8 mouse cellular contexts compared by ENCODE assay signal in the genomic region with DNA sequence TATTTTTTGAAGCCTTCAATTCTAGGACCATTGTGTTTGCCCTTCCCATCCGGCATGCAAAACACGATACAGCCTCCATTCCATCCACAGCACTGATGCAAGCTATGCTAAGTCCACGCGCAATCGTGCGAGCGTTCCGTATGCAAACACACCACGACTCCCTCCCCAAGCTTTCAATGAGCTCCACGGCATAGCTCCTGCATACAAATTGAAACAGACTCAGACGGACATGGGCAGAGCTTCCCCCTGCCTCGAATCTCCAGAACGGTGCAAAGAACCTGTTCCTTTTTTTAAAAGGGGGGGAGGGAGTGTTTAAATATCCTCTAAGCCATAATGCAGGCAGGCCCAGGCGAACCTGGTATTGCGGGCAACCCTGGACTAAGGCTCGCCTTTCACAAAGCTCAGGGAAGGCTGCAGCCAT.
A peak's percentile ranks its signal among the peaks of the same experiment; 100 is the strongest.
DNase-seq lines count a peak whose midpoint lies in the region; ATAC-seq lines count a peak whose summit lies in the region.

No protein-coding gene starts in this region.

- peak overlapping the region; percentile 96 for H3K27ac ChIP-seq in heart, embryonic 10.5 days
- H3K27ac ChIP-seq in brown adipose tissue, adult 24 weeks (replicated peaks; ENCODE audit: low read depth, low read length) = no peak overlapping the region
- H3K27ac ChIP-seq in forebrain, embryonic 16.5 days (ENCODE audit: low read length) = peak overlapping the region; percentile 99
- H3K27ac ChIP-seq in neural tube, embryonic 13.5 days (replicated peaks) = peak overlapping the region; percentile 99

- peak overlapping the region; percentile 91 for H3K4me3 ChIP-seq in heart, embryonic 10.5 days
- H3K4me3 ChIP-seq in brown adipose tissue, adult 24 weeks (ENCODE audit: insufficient read depth, low read depth, low read length) = peak overlapping the region; percentile 78
- H3K4me3 ChIP-seq in forebrain, embryonic 16.5 days (replicated peaks; ENCODE audit: low read length) = peak overlapping the region; percentile 90
- peak overlapping the region; percentile 85 for H3K4me3 ChIP-seq in neural tube, embryonic 13.5 days

- H3K27me3 ChIP-seq in heart, embryonic 10.5 days (ENCODE audit: insufficient read depth, poor library complexity, severe bottlenecking) = no peaks in the 10 kb centered on the region
- no peaks in the 10 kb centered on the region for H3K27me3 ChIP-seq in forebrain, embryonic 16.5 days (replicated peaks; ENCODE audit: control insufficient read depth, insufficient read depth, low read length)
- H3K27me3 ChIP-seq in neural tube, embryonic 13.5 days = no peaks in the 10 kb centered on the region

- peak; percentile 8 for ATAC-seq in forebrain, embryonic 16.5 days
- ATAC-seq in neural tube, embryonic 13.5 days (ENCODE audit: low read depth) = peak; percentile 3; the same call in 1 of the 2 replicates

- H3K9me3 ChIP-seq in heart, embryonic 10.5 days = no peaks in the 10 kb centered on the region
- no peaks in the 10 kb centered on the region for H3K9me3 ChIP-seq in forebrain, embryonic 16.5 days (ENCODE audit: control insufficient read depth, low read length)
- H3K9me3 ChIP-seq in neural tube, embryonic 13.5 days = no peaks in the 10 kb centered on the region

- H3K4me1 ChIP-seq in heart, embryonic 10.5 days = peaks cover 28% of the 10 kb centered on the region
- H3K4me1 ChIP-seq in brown adipose tissue, adult 24 weeks (ENCODE audit: control insufficient read depth, insufficient read depth, insufficient read length, low read length) = peaks cover 11% of the 10 kb centered on the region; the same call in 1 of the 2 replicates
- H3K4me1 ChIP-seq in forebrain, embryonic 16.5 days (replicated peaks; ENCODE audit: control insufficient read depth, insufficient read depth, low read length) = peaks cover 48% of the 10 kb centered on the region
- peaks cover 61% of the 10 kb centered on the region for H3K4me1 ChIP-seq in neural tube, embryonic 13.5 days (replicated peaks)

- no peak for DNase-seq in heart, embryonic 10.5 days (ENCODE audit: low spot score)
- DNase-seq in heart, adult 11 months = no peak
- peak; percentile 29 to 33 for DNase-seq in left cerebral cortex, adult 8-10 months (ENCODE audit: low spot score in 2 of 2)
- no peak for DNase-seq in spleen, adult 12 weeks (ENCODE audit: low spot score)
- no peak for DNase-seq in kidney, postnatal 25 days

- H3K4me2 ChIP-seq in forebrain, embryonic 16.5 days (ENCODE audit: low read length) = peak overlapping the region; percentile 75
- H3K4me2 ChIP-seq in neural tube, embryonic 13.5 days = peak overlapping the region; percentile 83

- WGBS in heart, embryonic 10.5 days = 1% methylated on average over 16 of the region's 16 CpGs
- under 1% methylated on average over 16 of the region's 16 CpGs for WGBS in forebrain, embryonic 16.5 days
- under 1% methylated on average over 16 of the region's 16 CpGs for WGBS in neural tube, embryonic 13.5 days

- H3K36me3 ChIP-seq in heart, embryonic 10.5 days = no peaks in the 10 kb centered on the region
- no peaks in the 10 kb centered on the region for H3K36me3 ChIP-seq in forebrain, embryonic 16.5 days (ENCODE audit: control insufficient read depth, insufficient read depth)
- H3K36me3 ChIP-seq in neural tube, embryonic 13.5 days = no peaks in the 10 kb centered on the region

- peak overlapping the region; percentile 100 for H3K9ac ChIP-seq in forebrain, embryonic 16.5 days (replicated peaks; ENCODE audit: low read depth, low read length)
- peak overlapping the region; percentile 100 for H3K9ac ChIP-seq in neural tube, embryonic 13.5 days

Comparison
In these comparisons a context has a peak if more than half of its experiments do, and no peak if none do; other contexts are left out.
1. DNase-seq: peak in left cerebral cortex, adult 8-10 months (2 of 2); none in heart, embryonic 10.5 days (single experiment), heart, adult 11 months (single experiment), spleen, adult 12 weeks (single experiment) and kidney, postnatal 25 days (0 of 2).
2. Peak in every context shown above with its lines, with median percentiles within 50 percentile points of each other: H3K4me3 ChIP-seq.